Mouse (Mus musculus): ENCODE results near the gene Hirip3. TPM values are rescaled to one million over a fixed set of nuclear protein-coding genes. Genes with fewer than 3 reads are reported as not detected.

Hirip3 gene
- 49.3 and 57.0 TPM in 2 replicates for polyA plus RNA-seq (2016; fragmentation: Nextera tagmentation; extraction: Ambion mirVana)

GRCm38 (mm10) chr7:126861429-126862130 lies at the start of gene Hirip3:
TSS of gene Hirip3 (plus strand) at chr7:126861972.
- H3K27me3 ChIP-seq (replicated peaks; ENCODE audit: low read depth, poor library complexity, severe bottlenecking), result no peaks in the 10 kb centered on the region
- peaks cover 43% of the 10 kb centered on the region for H3K4me1 ChIP-seq
- peaks cover 77% of the 10 kb centered on the region for H3K36me3 ChIP-seq (replicated peaks)
- peak; percentile 96 for DNase-seq (ENCODE audit: low spot score)
- H3K27ac ChIP-seq (replicated peaks), result peak within 1 kb of the TSS; percentile 93
- WGBS, result 3% methylated on average over 42 of the region's 42 CpGs
- no peaks in the 10 kb centered on the region for H3K9me3 ChIP-seq
- peak within 1 kb of the TSS; percentile 76 for H3K4me3 ChIP-seq

DNA sequence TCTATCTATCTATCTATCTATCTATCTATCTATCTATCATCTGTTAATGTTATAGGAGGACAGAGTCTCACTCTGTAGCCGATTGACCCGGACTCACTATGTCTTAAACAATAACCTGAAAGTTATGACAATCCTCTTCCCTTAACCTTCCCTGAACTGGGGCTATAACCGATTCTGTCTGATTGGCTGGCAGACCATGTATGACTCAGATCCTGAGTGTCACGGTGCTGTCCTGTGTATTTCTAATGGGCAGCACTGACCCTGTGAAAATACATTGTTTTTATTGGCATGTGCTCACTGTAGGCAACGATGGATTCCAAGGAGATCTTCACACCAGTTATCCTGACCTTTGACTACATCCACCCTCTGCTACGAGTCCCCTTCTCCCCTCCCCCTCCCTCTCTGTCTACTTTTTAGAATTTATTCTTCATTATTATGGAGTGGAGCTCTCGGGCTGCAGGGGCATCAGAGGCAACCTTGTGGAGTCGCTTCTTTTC lies 46.0 kb upstream of the Hirip3 start:
- Histone ChIP-seq H3K9me3 (no peaks in the 10 kb centered on the region), H3K36me3 (replicated peaks) (no peaks in the 10 kb centered on the region), H3K4me1 (peaks cover 7% of the 10 kb centered on the region; the same call in 1 of the 2 replicates), H3K4me3 (no peak overlapping the region), H3K27me3 (replicated peaks; ENCODE audit: low read depth, poor library complexity, severe bottlenecking) (0 out of 2 replicates have a peak, but pooled peaks cover 5% of the 10 kb centered on the region), H3K27ac (replicated peaks) (no peak overlapping the region)
- WGBS, result 74% methylated on average over 8 of the region's 8 CpGs
- DNase-seq (ENCODE audit: low spot score), result no peak

DNA sequence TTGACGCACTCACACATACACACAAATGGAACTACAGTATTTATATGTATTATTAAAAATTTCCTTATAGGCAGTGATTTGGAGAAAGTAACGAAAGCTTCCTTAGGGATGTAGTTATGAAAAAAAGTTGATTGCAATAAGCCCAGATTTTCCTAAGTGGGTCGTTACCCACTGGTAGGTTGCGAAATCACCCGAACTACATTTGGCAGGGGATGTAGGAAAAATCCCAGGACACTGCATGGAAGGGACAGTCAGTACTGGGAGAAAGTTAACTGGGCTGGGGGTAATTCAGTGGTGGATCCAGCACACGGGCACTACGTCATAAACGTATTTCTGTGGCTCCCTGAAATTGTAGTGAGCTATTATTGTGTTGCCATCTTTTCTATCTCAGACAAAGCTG lies 45.3 kb upstream of the Hirip3 start:
- Histone ChIP-seq H3K27ac (replicated peaks) (no peak overlapping the region), H3K9me3 (no peaks in the 10 kb centered on the region), H3K4me1 (peaks cover 7% of the 10 kb centered on the region; the same call in 1 of the 2 replicates), H3K4me3 (no peak overlapping the region), H3K36me3 (replicated peaks) (no peaks in the 10 kb centered on the region), H3K27me3 (replicated peaks; ENCODE audit: low read depth, poor library complexity, severe bottlenecking) (0 out of 2 replicates have a peak, but pooled peaks cover 5% of the 10 kb centered on the region)
- 93% methylated on average over 8 of the region's 8 CpGs for WGBS
- DNase-seq (ENCODE audit: low spot score), result no peak

- 86% methylated on average over 7 of the region's 7 CpGs for WGBS
Measured at GRCm38 (mm10) chr7:126817595-126817994, 44.2 kb upstream of the Hirip3 start.

DNA sequence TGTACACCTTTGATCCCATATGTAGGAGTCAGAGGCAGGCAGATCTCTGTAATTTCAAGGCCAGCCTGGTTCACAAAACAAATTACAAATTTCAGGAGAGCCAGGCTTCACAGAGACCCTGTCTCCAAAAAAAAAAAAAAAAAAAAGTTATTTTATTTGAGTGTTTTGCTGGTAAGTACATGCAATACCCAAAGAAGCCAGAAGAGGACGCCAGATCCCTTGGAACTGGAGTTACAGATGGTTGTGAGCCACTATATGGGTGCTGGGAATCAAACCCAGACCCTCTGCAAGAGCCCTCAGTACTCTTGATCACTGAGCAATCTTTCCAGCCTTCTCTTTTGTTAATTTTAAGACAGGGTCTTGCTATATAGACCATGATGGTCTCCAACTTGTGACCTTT lies 43.0 kb upstream of the Hirip3 start:
- H3K9me3 ChIP-seq, result no peaks in the 10 kb centered on the region
- H3K4me3 ChIP-seq, result no peak overlapping the region
- DNase-seq (ENCODE audit: low spot score), result no peak
- H3K4me1 ChIP-seq, result peaks cover 23% of the 10 kb centered on the region
- no peak overlapping the region for H3K27ac ChIP-seq (replicated peaks)
- peaks cover 19% of the 10 kb centered on the region for H3K27me3 ChIP-seq (replicated peaks; ENCODE audit: low read depth, poor library complexity, severe bottlenecking)
- 31% methylated on average over 1 of the region's 1 CpGs for WGBS
- no peaks in the 10 kb centered on the region for H3K36me3 ChIP-seq (replicated peaks)

More at GRCm38 (mm10) chr7:126817595-126817994, 44.2 kb upstream of the Hirip3 start:
- Histone ChIP-seq H3K27ac (replicated peaks) (no peak overlapping the region), H3K9me3 (no peaks in the 10 kb centered on the region), H3K36me3 (replicated peaks) (no peaks in the 10 kb centered on the region), H3K27me3 (replicated peaks; ENCODE audit: low read depth, poor library complexity, severe bottlenecking) (peaks cover 12% of the 10 kb centered on the region), H3K4me1 (peaks cover 15% of the 10 kb centered on the region), H3K4me3 (no peak overlapping the region)
- DNase-seq (ENCODE audit: low spot score), result no peak

GRCm38 (mm10) chr7:126821835-126822511 lies 39.8 kb upstream of the Hirip3 start:
- Histone ChIP-seq H3K36me3 (replicated peaks) (no peaks in the 10 kb centered on the region), H3K27me3 (replicated peaks; ENCODE audit: low read depth, poor library complexity, severe bottlenecking) (peaks cover 36% of the 10 kb centered on the region), H3K4me1 (peaks cover 25% of the 10 kb centered on the region), H3K27ac (replicated peaks) (no peak overlapping the region), H3K4me3 (0 out of 2 replicates have a peak overlapping the region, but pooled peaks have one; percentile 58), H3K9me3 (no peaks in the 10 kb centered on the region)
- peak; percentile 83 for DNase-seq (ENCODE audit: low spot score)
- WGBS, result 20% methylated on average over 7 of the region's 7 CpGs

DNA sequence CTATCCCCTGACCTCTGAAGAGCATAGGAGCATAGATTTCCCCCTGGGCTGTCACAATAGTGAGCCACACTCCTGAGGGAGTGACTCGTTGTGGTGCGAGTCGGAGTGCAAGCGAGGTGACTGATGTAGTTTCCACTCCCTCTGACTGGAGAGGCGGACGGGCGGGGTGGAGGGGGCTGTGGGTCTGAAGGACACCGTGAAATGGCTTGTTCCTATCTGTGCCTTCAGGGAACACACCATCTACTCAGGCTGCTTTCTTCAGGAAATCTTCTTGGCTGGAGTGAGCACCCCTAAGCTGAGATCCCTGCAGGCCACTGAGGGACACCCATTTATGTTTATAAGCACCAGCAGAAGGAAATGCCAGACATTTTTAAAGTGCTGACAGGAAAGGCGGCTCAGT lies 39.0 kb upstream of the Hirip3 start:
- peaks cover 25% of the 10 kb centered on the region for H3K4me1 ChIP-seq
- peaks cover 41% of the 10 kb centered on the region for H3K27me3 ChIP-seq (replicated peaks; ENCODE audit: low read depth, poor library complexity, severe bottlenecking)
- H3K9me3 ChIP-seq, result no peaks in the 10 kb centered on the region
- H3K36me3 ChIP-seq (replicated peaks), result no peaks in the 10 kb centered on the region
- no peak for DNase-seq (ENCODE audit: low spot score)
- peak overlapping the region; percentile 59; the same call in 1 of the 2 replicates for H3K27ac ChIP-seq (replicated peaks)
- peak overlapping the region; percentile 58 for H3K4me3 ChIP-seq
- WGBS, result 8% methylated on average over 9 of the region's 9 CpGs

- H3K27ac ChIP-seq (replicated peaks), result peak overlapping the region; percentile 59
- peaks cover 25% of the 10 kb centered on the region for H3K4me1 ChIP-seq
Measured at GRCm38 (mm10) chr7:126823202-126823711, 38.5 kb upstream of the Hirip3 start.

GRCm38 (mm10) chr7:126823940-126824339 lies 37.8 kb upstream of the Hirip3 start:
- DNase-seq (ENCODE audit: low spot score), result no peak
- no peaks in the 10 kb centered on the region for H3K9me3 ChIP-seq
- peak overlapping the region; percentile 58 for H3K4me3 ChIP-seq
- peak overlapping the region; percentile 48; the same call in 1 of the 2 replicates for H3K27ac ChIP-seq (replicated peaks)
- H3K4me1 ChIP-seq, result peaks cover 25% of the 10 kb centered on the region
- no peaks in the 10 kb centered on the region for H3K36me3 ChIP-seq (replicated peaks)
- H3K27me3 ChIP-seq (replicated peaks; ENCODE audit: low read depth, poor library complexity, severe bottlenecking), result peaks cover 43% of the 10 kb centered on the region
- WGBS, result 7% methylated on average over 10 of the region's 10 CpGs

More at GRCm38 (mm10) chr7:126823202-126823711, 38.5 kb upstream of the Hirip3 start:
- no peaks in the 10 kb centered on the region for H3K36me3 ChIP-seq (replicated peaks)
- WGBS, result under 1% methylated on average over 18 of the region's 19 CpGs
- DNase-seq (ENCODE audit: low spot score), result peak; percentile 28
- no peaks in the 10 kb centered on the region for H3K9me3 ChIP-seq
- peaks cover 41% of the 10 kb centered on the region for H3K27me3 ChIP-seq (replicated peaks; ENCODE audit: low read depth, poor library complexity, severe bottlenecking)
- H3K4me3 ChIP-seq, result peak overlapping the region; percentile 58

DNA sequence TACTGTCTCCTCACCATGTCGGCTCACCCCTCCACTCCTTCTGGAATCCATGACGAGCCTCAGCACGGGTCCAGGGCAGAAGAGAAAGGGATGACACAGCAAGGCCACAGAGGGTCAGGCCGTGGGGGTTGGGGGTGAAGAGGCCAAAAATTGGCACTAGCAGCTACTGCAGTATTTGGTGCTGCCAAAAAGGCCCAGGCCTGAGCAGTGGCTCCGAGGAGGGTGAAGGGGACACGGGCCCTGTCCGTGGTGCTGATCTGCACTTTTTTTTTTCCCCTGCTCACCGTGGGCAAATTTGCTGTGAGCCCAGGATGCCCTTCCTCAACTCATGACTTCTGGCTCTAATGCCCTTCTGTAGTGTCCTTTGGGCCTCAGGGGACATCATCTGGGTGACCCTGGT lies 36.4 kb upstream of the Hirip3 start:
- Histone ChIP-seq H3K27me3 (replicated peaks; ENCODE audit: low read depth, poor library complexity, severe bottlenecking) (peaks cover 56% of the 10 kb centered on the region), H3K36me3 (replicated peaks) (no peaks in the 10 kb centered on the region), H3K4me3 (no peak overlapping the region), H3K9me3 (no peaks in the 10 kb centered on the region), H3K27ac (replicated peaks) (no peak overlapping the region), H3K4me1 (peaks cover 37% of the 10 kb centered on the region)
- peak; percentile 61 for DNase-seq (ENCODE audit: low spot score)
- 23% methylated on average over 8 of the region's 8 CpGs for WGBS

- H3K27ac ChIP-seq (replicated peaks), result no peak overlapping the region
- H3K4me1 ChIP-seq, result peaks cover 38% of the 10 kb centered on the region
- H3K9me3 ChIP-seq, result no peaks in the 10 kb centered on the region
- WGBS, result 73% methylated on average over 5 of the region's 5 CpGs
- DNase-seq (ENCODE audit: low spot score), result no peak
- peaks cover 62% of the 10 kb centered on the region for H3K27me3 ChIP-seq (replicated peaks; ENCODE audit: low read depth, poor library complexity, severe bottlenecking)
- no peak overlapping the region for H3K4me3 ChIP-seq
- no peaks in the 10 kb centered on the region for H3K36me3 ChIP-seq (replicated peaks)
Measured at GRCm38 (mm10) chr7:126825952-126826351, 35.8 kb upstream of the Hirip3 start.

GRCm38 (mm10) chr7:126831539-126831938 lies 30.2 kb upstream of the Hirip3 start, which contains the start of gene 4930451I11Rik:
TSS of gene 4930451I11Rik (minus strand) at chr7:126831639.
- DNase-seq (ENCODE audit: low spot score), result no peak
- Histone ChIP-seq H3K4me1 (peaks cover 26% of the 10 kb centered on the region), H3K4me3 (peak within 1 kb of the TSS; percentile 49), H3K9me3 (no peaks in the 10 kb centered on the region), H3K36me3 (replicated peaks) (no peaks in the 10 kb centered on the region), H3K27ac (replicated peaks) (peak within 1 kb of the TSS; percentile 24; the same call in 1 of the 2 replicates), H3K27me3 (replicated peaks; ENCODE audit: low read depth, poor library complexity, severe bottlenecking) (peaks cover 32% of the 10 kb centered on the region)
- WGBS, result 59% methylated on average over 5 of the region's 5 CpGs

All from embryonic facial prominence, embryonic 10.5 days (tissue).